Mouse (Mus musculus): ENCODE measurements around the gene Olfr1338. TPM values are rescaled to one million over a fixed set of nuclear protein-coding genes. Genes with fewer than 3 reads are reported as not detected.
"Not testable (repeated sequence)": the region's sequence is repeated elsewhere in the genome, so short reads cannot be mapped to it uniquely, and the experiment has no call there.

Gene Olfr1338
- not detected in 2 replicates for polyA plus RNA-seq (2014; fragmentation: Nextera tagmentation; extraction: Ambion mirVana)

- Histone ChIP-seq H3K4me1 (ENCODE audit: control insufficient read depth, insufficient read depth, low read length) (no peaks in the 10 kb centered on the region), H3K9me3 (replicated peaks; ENCODE audit: control insufficient read depth, low read length) (no peaks in the 10 kb centered on the region), H3K27me3 (ENCODE audit: control insufficient read depth, insufficient read depth, low read length) (no peaks in the 10 kb centered on the region), H3K36me3 (ENCODE audit: control insufficient read depth, insufficient read depth, low read length) (no peaks in the 10 kb centered on the region), H3K4me2 (no peak within 1 kb of the TSS), H3K4me3 (ENCODE audit: low read depth, low read length) (no peak within 1 kb of the TSS), H3K27ac (ENCODE audit: low read depth, low read length) (no peak within 1 kb of the TSS), H3K9ac (ENCODE audit: low read depth, low read length) (no peak within 1 kb of the TSS)
- WGBS (ENCODE audit: insufficient replicate concordance), result 52% methylated on average over 1 of the region's 1 CpGs
- no peak for ATAC-seq (replicated peaks; ENCODE audit: insufficient number of reproducible peaks, low FRiP score, low TSS enrichment)
Observed at GRCm38 (mm10) chr4:118758637-118759036, at the start of gene Olfr1338. Gene Olfr1338 (minus strand): TSS chr4:118758737.

- H3K27me3 ChIP-seq (ENCODE audit: control insufficient read depth, insufficient read depth, low read length); H3K4me2 ChIP-seq; H3K9me3 ChIP-seq (replicated peaks; ENCODE audit: control insufficient read depth, low read length); H3K9ac ChIP-seq (ENCODE audit: low read depth, low read length); ATAC-seq (replicated peaks; ENCODE audit: insufficient number of reproducible peaks, low FRiP score, low TSS enrichment); H3K27ac ChIP-seq (ENCODE audit: low read depth, low read length); H3K4me3 ChIP-seq (ENCODE audit: low read depth, low read length); H3K36me3 ChIP-seq (ENCODE audit: control insufficient read depth, insufficient read depth, low read length); H3K4me1 ChIP-seq (ENCODE audit: control insufficient read depth, insufficient read depth, low read length): not testable (repeated sequence)
Observed at GRCm38 (mm10) chr4:118792796-118793195, 34.3 kb upstream of the Olfr1338 start.

- H3K9me3 ChIP-seq (replicated peaks; ENCODE audit: control insufficient read depth, low read length), result no peaks in the 10 kb centered on the region
- no peak within 1 kb of the TSS for H3K27ac ChIP-seq (ENCODE audit: low read depth, low read length)
- ATAC-seq (replicated peaks; ENCODE audit: insufficient number of reproducible peaks, low FRiP score, low TSS enrichment), result no peak
- no peaks in the 10 kb centered on the region for H3K4me1 ChIP-seq (ENCODE audit: control insufficient read depth, insufficient read depth, low read length)
- no peaks in the 10 kb centered on the region for H3K27me3 ChIP-seq (ENCODE audit: control insufficient read depth, insufficient read depth, low read length)
- no peaks in the 10 kb centered on the region for H3K36me3 ChIP-seq (ENCODE audit: control insufficient read depth, insufficient read depth, low read length)
- H3K4me3 ChIP-seq (ENCODE audit: low read depth, low read length), result no peak within 1 kb of the TSS
- WGBS (ENCODE audit: insufficient replicate concordance), result 65% methylated on average over 2 of the region's 2 CpGs
- no peak within 1 kb of the TSS for H3K9ac ChIP-seq (ENCODE audit: low read depth, low read length)
- H3K4me2 ChIP-seq, result no peak within 1 kb of the TSS
Observed at GRCm38 (mm10) chr4:118782486-118782885, 23.9 kb upstream of the Olfr1338 start, which contains the start of gene Olfr1337. Gene Olfr1337 (minus strand): TSS chr4:118782586.

GRCm38 (mm10) chr4:118741881-118742280 lies 16.7 kb downstream of the Olfr1338 start:
- no peak overlapping the region for H3K27ac ChIP-seq (ENCODE audit: low read depth, low read length)
- no peaks in the 10 kb centered on the region for H3K4me1 ChIP-seq (ENCODE audit: control insufficient read depth, insufficient read depth, low read length)
- H3K4me3 ChIP-seq (ENCODE audit: low read depth, low read length), result no peak overlapping the region
- H3K4me2 ChIP-seq, result no peak overlapping the region; the same call in 1 of the 2 replicates
- H3K9me3 ChIP-seq (replicated peaks; ENCODE audit: control insufficient read depth, low read length), result no peaks in the 10 kb centered on the region
- no peak overlapping the region for H3K9ac ChIP-seq (ENCODE audit: low read depth, low read length)
- 8% methylated on average over 16 of the region's 16 CpGs for WGBS (ENCODE audit: insufficient replicate concordance)
- H3K36me3 ChIP-seq (ENCODE audit: control insufficient read depth, insufficient read depth, low read length), result no peaks in the 10 kb centered on the region
- peaks cover 20% of the 10 kb centered on the region for H3K27me3 ChIP-seq (ENCODE audit: control insufficient read depth, insufficient read depth, low read length)
- no peak for ATAC-seq (replicated peaks; ENCODE audit: insufficient number of reproducible peaks, low FRiP score, low TSS enrichment)

GRCm38 (mm10) chr4:118740988-118741698 lies 17.4 kb downstream of the Olfr1338 start:
- H3K27me3 ChIP-seq (ENCODE audit: control insufficient read depth, insufficient read depth, low read length), result peaks cover 20% of the 10 kb centered on the region
- WGBS (ENCODE audit: insufficient replicate concordance), result 7% methylated on average over 11 of the region's 11 CpGs
- H3K27ac ChIP-seq (ENCODE audit: low read depth, low read length), result no peak overlapping the region
- no peak overlapping the region; the same call in 1 of the 2 replicates for H3K4me2 ChIP-seq
- no peaks in the 10 kb centered on the region for H3K4me1 ChIP-seq (ENCODE audit: control insufficient read depth, insufficient read depth, low read length)
- H3K9ac ChIP-seq (ENCODE audit: low read depth, low read length), result no peak overlapping the region
- H3K9me3 ChIP-seq (replicated peaks; ENCODE audit: control insufficient read depth, low read length), result no peaks in the 10 kb centered on the region
- no peak overlapping the region for H3K4me3 ChIP-seq (ENCODE audit: low read depth, low read length)
- no peaks in the 10 kb centered on the region for H3K36me3 ChIP-seq (ENCODE audit: control insufficient read depth, insufficient read depth, low read length)
- ATAC-seq (replicated peaks; ENCODE audit: insufficient number of reproducible peaks, low FRiP score, low TSS enrichment), result no peak

GRCm38 (mm10) chr4:118739574-118739973 lies 19.0 kb downstream of the Olfr1338 start:
- WGBS (ENCODE audit: insufficient replicate concordance), result 60% methylated on average over 3 of the region's 3 CpGs
- peaks cover 20% of the 10 kb centered on the region for H3K27me3 ChIP-seq (ENCODE audit: control insufficient read depth, insufficient read depth, low read length)

GRCm38 (mm10) chr4:118731875-118732274 lies 26.7 kb downstream of the Olfr1338 start, which contains the start of gene Olfr1339:
Gene Olfr1339 (plus strand): TSS chr4:118732175.
- Histone ChIP-seq H3K4me3 (ENCODE audit: low read depth, low read length) (no peak within 1 kb of the TSS), H3K27ac (ENCODE audit: low read depth, low read length) (no peak within 1 kb of the TSS), H3K4me2 (no peak within 1 kb of the TSS), H3K4me1 (ENCODE audit: control insufficient read depth, insufficient read depth, low read length) (no peaks in the 10 kb centered on the region), H3K36me3 (ENCODE audit: control insufficient read depth, insufficient read depth, low read length) (no peaks in the 10 kb centered on the region), H3K9me3 (replicated peaks; ENCODE audit: control insufficient read depth, low read length) (no peaks in the 10 kb centered on the region), H3K9ac (ENCODE audit: low read depth, low read length) (no peak within 1 kb of the TSS), H3K27me3 (ENCODE audit: control insufficient read depth, insufficient read depth, low read length) (no peaks in the 10 kb centered on the region)
- no peak for ATAC-seq (replicated peaks; ENCODE audit: insufficient number of reproducible peaks, low FRiP score, low TSS enrichment)
- WGBS (ENCODE audit: insufficient replicate concordance), result 90% methylated on average over 1 of the region's 1 CpGs

More at GRCm38 (mm10) chr4:118739574-118739973, 19.0 kb downstream of the Olfr1338 start:
- Histone ChIP-seq H3K9me3 (replicated peaks; ENCODE audit: control insufficient read depth, low read length) (no peaks in the 10 kb centered on the region), H3K4me1 (ENCODE audit: control insufficient read depth, insufficient read depth, low read length) (no peaks in the 10 kb centered on the region), H3K9ac (ENCODE audit: low read depth, low read length) (no peak overlapping the region), H3K4me3 (ENCODE audit: low read depth, low read length) (no peak overlapping the region), H3K27ac (ENCODE audit: low read depth, low read length) (no peak overlapping the region), H3K36me3 (ENCODE audit: control insufficient read depth, insufficient read depth, low read length) (no peaks in the 10 kb centered on the region), H3K4me2 (no peak overlapping the region)
- ATAC-seq (replicated peaks; ENCODE audit: insufficient number of reproducible peaks, low FRiP score, low TSS enrichment), result no peak

GRCm38 (mm10) chr4:118721742-118722483 lies 36.6 kb downstream of the Olfr1338 start:
- Histone ChIP-seq H3K36me3 (ENCODE audit: control insufficient read depth, insufficient read depth, low read length) (no peaks in the 10 kb centered on the region), H3K27me3 (ENCODE audit: control insufficient read depth, insufficient read depth, low read length) (no peaks in the 10 kb centered on the region), H3K9me3 (replicated peaks; ENCODE audit: control insufficient read depth, low read length) (no peaks in the 10 kb centered on the region), H3K4me2 (no peak overlapping the region), H3K27ac (ENCODE audit: low read depth, low read length) (no peak overlapping the region), H3K4me3 (ENCODE audit: low read depth, low read length) (no peak overlapping the region), H3K4me1 (ENCODE audit: control insufficient read depth, insufficient read depth, low read length) (no peaks in the 10 kb centered on the region), H3K9ac (ENCODE audit: low read depth, low read length) (no peak overlapping the region)
- ATAC-seq (replicated peaks; ENCODE audit: insufficient number of reproducible peaks, low FRiP score, low TSS enrichment), result no peak
- WGBS (ENCODE audit: insufficient replicate concordance), result 43% methylated on average over 10 of the region's 10 CpGs
